Mouse (Mus musculus): ENCODE data around the gene Hspa1l.
"Not testable (repeated sequence)": the region's sequence is repeated elsewhere in the genome, so short reads cannot be mapped to it uniquely, and the experiment has no call there.

Hspa1l gene

GRCm38 (mm10) chr17:34972069-34972749 lies at the start of gene Hspa1l, which contains the start of gene Hspa1a:
Hspa1l (plus strand) TSS chr17:34972703.
Hspa1a (minus strand) TSS chr17:34972156.
- peak; percentile 57 to 74 for DNase-seq (ENCODE audit: low spot score in 2 of 2)

GRCm38 (mm10) chr17:34922939-34923338 lies 49.6 kb upstream of the Hspa1l start:
- no peak for DNase-seq (ENCODE audit: low spot score in 2 of 2)

- no peak for DNase-seq (ENCODE audit: low spot score in 2 of 2)
These were observed 48.2 kb upstream of the Hspa1l start for GRCm38 (mm10) chr17:34924258-34924657.

- no peak for DNase-seq (ENCODE audit: low spot score in 2 of 2)
These were observed 45.0 kb upstream of the Hspa1l start for GRCm38 (mm10) chr17:34927306-34928019.

GRCm38 (mm10) chr17:34928841-34929240 lies 43.7 kb upstream of the Hspa1l start:
- DNase-seq (ENCODE audit: low spot score in 2 of 2), result no peak

GRCm38 (mm10) chr17:34931061-34931734 lies 41.3 kb upstream of the Hspa1l start, which contains the start of gene Neu1:
Neu1 (plus strand) TSS chr17:34931253.
- peak; percentile 98 for DNase-seq (ENCODE audit: low spot score in 2 of 2)

- DNase-seq (ENCODE audit: low spot score in 2 of 2), result no peak
These were observed 40.8 kb upstream of the Hspa1l start for GRCm38 (mm10) chr17:34931735-34932098.

- DNase-seq (ENCODE audit: low spot score in 2 of 2), result no peak
These were observed 40.2 kb upstream of the Hspa1l start for GRCm38 (mm10) chr17:34932287-34932686.

GRCm38 (mm10) chr17:34934031-34934430 lies 38.5 kb upstream of the Hspa1l start:
- no peak for DNase-seq (ENCODE audit: low spot score in 2 of 2)

- DNase-seq (ENCODE audit: low spot score in 2 of 2), result no peak
These were observed 37.7 kb upstream of the Hspa1l start for GRCm38 (mm10) chr17:34934830-34935229.

GRCm38 (mm10) chr17:34937960-34938505 lies 34.5 kb upstream of the Hspa1l start:
- DNase-seq (ENCODE audit: low spot score in 2 of 2), result no peak

- DNase-seq (ENCODE audit: low spot score in 2 of 2), result no peak
These were observed 31.0 kb upstream of the Hspa1l start for GRCm38 (mm10) chr17:34941344-34942041.

GRCm38 (mm10) chr17:34943128-34943815 lies 29.2 kb upstream of the Hspa1l start:
- DNase-seq (ENCODE audit: low spot score in 2 of 2), result no peak

- DNase-seq (ENCODE audit: low spot score in 2 of 2), result no peak
These were observed 28.1 kb upstream of the Hspa1l start for GRCm38 (mm10) chr17:34944362-34944761.

GRCm38 (mm10) chr17:34946486-34947140 lies 25.9 kb upstream of the Hspa1l start:
- no peak for DNase-seq (ENCODE audit: low spot score in 2 of 2)

GRCm38 (mm10) chr17:34947606-34948005 lies 24.9 kb upstream of the Hspa1l start:
- no peak for DNase-seq (ENCODE audit: low spot score in 2 of 2)

GRCm38 (mm10) chr17:34948721-34949552 lies 23.6 kb upstream of the Hspa1l start:
- DNase-seq (ENCODE audit: low spot score in 2 of 2), result not testable (repeated sequence)

- no peak for DNase-seq (ENCODE audit: low spot score in 2 of 2)
These were observed 22.9 kb upstream of the Hspa1l start for GRCm38 (mm10) chr17:34949553-34949969.
